Mouse (Mus musculus) embryonic facial prominence, embryonic 10.5 days (tissue): Measurements from ENCODE around the gene Lmbr1. TPM values are rescaled to one million over a fixed set of nuclear protein-coding genes. Genes with fewer than 3 reads are reported as not detected.
"Not testable (repeated sequence)": the region's sequence is repeated elsewhere in the genome, so short reads cannot be mapped to it uniquely, and the experiment has no call there.

ENCODE experiments used
- DNase-seq: peaks from one replicate; pipeline ENCODE4 v3.0.0-alpha.2; 2017; ENCODE audit warnings: low spot score
- H3K27ac ChIP-seq: fragments of 300-500 bp; sonication (generic); replicated peaks from 2 replicates; pipeline ENCODE4 v1.5.1; 2016; ENCODE audit warnings: mild to moderate bottlenecking
- H3K27me3 ChIP-seq: fragments of 300-500 bp; sonication (generic); replicated peaks from 2 replicates; pipeline ENCODE4 v1.6.1; 2016; ENCODE audit warnings: low read depth, mild to moderate bottlenecking; ENCODE audit not compliant: poor library complexity, severe bottlenecking
- H3K36me3 ChIP-seq: fragments of 300-500 bp; sonication (generic); replicated peaks from 2 replicates; pipeline ENCODE4 v1.6.1; 2016; ENCODE audit warnings: mild to moderate bottlenecking, moderate library complexity
- H3K4me1 ChIP-seq: fragments of 300-500 bp; sonication (generic); 2 replicates; pipeline ENCODE4 v1.6.1; 2016
- H3K4me3 ChIP-seq: fragments of 300-500 bp; sonication (generic); 2 replicates; pipeline ENCODE4 v1.5.1; 2016; ENCODE audit warnings: mild to moderate bottlenecking, moderate library complexity
- H3K9me3 ChIP-seq: fragments of 300-500 bp; sonication (generic); 2 replicates; pipeline ENCODE4 v1.6.1; 2016; ENCODE audit warnings: mild to moderate bottlenecking
- WGBS: fragments of 180-500 bp; shearing (Covaris S2); methylation state at CpG from one replicate; pipeline ENCODE4 v1.1.7; 2016; 5-methylcytosine and 5-hydroxymethylcytosine counted together
- polyA plus RNA-seq: library from polyadenylated mRNA; unstranded; fragments of >200 nt; fragmentation: Nextera tagmentation; extraction: Ambion mirVana; gene quantifications from 2 replicates; pipeline ENCODE4 v1.2.1, GENCODE M21; 2016

The Lmbr1 gene
- polyA plus RNA-seq, result 7.0 and 7.7 TPM in 2 replicates

DNA sequence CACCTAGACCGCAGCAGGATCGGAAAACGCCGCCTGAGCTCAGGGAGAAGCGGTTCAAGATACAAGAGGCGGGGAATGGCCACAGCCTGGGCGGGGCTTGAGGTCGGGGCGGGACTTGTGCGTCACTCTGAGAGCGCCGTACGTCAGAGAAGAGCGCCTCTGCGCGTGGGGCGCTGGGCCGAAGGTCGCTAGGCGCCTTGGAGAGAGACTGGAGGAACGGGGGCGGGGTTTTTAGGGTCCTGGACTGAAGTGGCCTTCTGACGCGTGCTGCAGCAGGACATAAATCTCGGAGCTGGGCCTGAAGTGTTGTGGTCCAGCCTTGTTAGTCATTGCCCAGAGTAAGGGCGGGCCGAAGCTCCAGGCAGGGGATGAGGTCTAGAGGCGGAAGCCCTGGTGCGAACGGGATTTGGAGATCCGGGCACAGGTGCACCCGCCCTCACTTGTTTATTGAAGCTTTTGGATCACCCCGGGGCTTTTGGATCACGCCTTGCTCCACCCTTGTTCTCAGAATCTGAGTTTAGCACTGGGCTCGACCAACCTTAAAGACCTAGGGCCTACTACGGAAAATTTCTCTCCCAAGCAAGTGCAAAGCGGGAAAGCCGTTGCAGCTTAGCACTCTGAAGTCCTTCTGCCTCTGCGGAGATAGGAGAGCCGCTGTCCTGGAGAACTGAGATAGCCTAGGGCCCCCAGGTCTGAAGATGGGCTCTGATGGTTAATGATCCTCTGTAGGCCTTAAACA, at the start of gene Lmbr1:
Gene Lmbr1, minus strand, starts transcription at position 93 of the 739 bp plus-strand sequence.
- under 1% methylated on average over 40 of the region's 40 CpGs for WGBS
- Histone ChIP-seq H3K36me3 (no peaks in the 10 kb centered on the region), H3K4me3 (peak within 1 kb of the TSS; percentile 87), H3K27ac (peak within 1 kb of the TSS; percentile 86), H3K27me3 (peaks cover 12% of the 10 kb centered on the region), H3K9me3 (no peaks in the 10 kb centered on the region), H3K4me1 (peaks cover 16% of the 10 kb centered on the region)
- DNase-seq, result peak; percentile 95

DNA sequence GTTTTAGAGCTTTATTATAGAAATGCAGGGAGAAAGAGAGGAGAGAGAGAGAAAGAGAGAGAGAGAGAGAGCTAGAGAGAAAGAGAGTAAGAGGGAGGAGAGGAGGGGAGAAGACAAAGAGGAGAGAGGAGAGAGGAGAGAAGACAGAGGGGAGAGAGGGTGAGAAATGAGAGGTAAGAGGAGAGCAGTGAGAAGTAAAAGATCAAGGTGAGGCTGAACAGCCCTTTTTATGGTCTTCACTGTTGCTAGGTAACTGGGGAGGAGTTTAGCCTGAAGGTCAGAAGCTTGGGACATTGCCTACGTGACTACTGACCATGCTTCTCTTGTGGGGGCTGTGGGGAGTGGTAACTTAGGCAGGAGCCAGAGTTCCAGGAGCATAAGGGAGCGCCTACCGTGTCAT, 45.1 kb upstream of the Lmbr1 start:
- not testable (repeated sequence) for H3K4me1 ChIP-seq, H3K4me3 ChIP-seq, H3K36me3 ChIP-seq, H3K9me3 ChIP-seq, DNase-seq, H3K27ac ChIP-seq, H3K27me3 ChIP-seq
- WGBS, result 77% methylated on average over 3 of the region's 3 CpGs

DNA sequence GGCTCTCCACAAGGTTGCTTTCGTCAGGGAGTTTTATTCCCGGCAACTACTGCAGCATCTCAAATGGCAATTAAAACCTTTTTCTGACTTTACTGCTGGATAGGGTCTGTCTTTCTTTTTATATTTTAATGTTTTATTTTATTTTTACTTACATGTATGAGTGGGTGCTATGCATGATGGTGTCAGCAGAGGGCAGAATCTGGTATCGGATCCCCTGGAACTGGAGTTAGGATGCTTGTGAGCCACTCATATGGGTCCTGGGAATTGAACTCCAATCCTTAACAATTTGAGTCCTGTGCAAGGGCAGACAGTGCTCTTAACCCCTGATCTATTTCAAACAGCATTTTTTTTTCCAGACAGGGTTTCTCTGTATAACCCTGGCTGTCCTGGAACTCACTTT, 34.9 kb upstream of the Lmbr1 start:
- Histone ChIP-seq H3K27ac (no peak overlapping the region), H3K9me3 (no peaks in the 10 kb centered on the region)
- no peak for DNase-seq

DNA sequence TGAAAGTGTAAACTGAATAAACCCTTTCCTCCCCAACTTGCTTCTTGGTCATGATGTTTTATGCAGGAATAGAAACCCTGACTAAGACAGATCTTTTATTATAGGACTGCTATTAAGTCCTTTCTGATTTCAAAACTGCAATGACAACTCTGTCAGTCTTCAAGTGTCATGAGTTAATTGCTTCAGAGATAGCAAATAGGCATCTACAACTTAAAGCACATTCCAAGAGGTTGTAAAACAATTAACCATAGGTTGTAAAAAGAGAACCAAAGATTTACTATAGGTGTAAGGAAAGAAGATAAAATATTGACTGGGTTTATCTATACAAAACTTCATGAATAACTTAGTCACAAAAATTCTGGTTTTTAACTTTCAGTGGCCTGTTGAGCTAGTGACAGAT, 32.7 kb upstream of the Lmbr1 start:
- H3K27ac ChIP-seq, result no peak overlapping the region
- no peak for DNase-seq
- H3K4me1 ChIP-seq, result no peaks in the 10 kb centered on the region
- H3K4me3 ChIP-seq, result no peak overlapping the region
- H3K36me3 ChIP-seq, result no peaks in the 10 kb centered on the region
- no peaks in the 10 kb centered on the region for H3K9me3 ChIP-seq
- no peaks in the 10 kb centered on the region for H3K27me3 ChIP-seq

More for the DNA sequence above, 34.9 kb upstream of the Lmbr1 start:
- H3K27me3 ChIP-seq, result no peaks in the 10 kb centered on the region
- no peak overlapping the region for H3K4me3 ChIP-seq
- 80% methylated on average over 3 of the region's 3 CpGs for WGBS
- H3K4me1 ChIP-seq, result no peaks in the 10 kb centered on the region
- H3K36me3 ChIP-seq, result no peaks in the 10 kb centered on the region

DNA sequence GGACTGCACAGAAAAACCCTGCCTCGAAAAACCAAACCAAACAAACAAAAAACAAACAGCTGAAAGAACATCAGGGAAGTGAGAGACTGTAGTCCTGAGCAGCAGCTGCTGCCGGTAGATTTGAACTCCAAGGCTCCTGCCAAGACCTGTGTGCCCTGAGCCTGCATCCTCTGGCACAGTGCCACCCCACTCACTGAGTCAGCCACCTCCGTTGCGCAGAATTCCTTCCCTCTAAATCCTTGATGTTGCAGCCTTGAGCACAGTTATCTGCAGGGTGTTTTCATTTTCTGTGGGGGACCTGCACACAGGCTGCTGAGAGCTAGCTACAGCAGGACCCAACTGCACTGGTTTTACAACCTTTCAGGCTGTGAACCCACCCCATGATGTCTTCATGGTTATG, 20.2 kb upstream of the Lmbr1 start:
- WGBS, result 74% methylated on average over 4 of the region's 4 CpGs
- 0 out of 2 replicates have a peak, but pooled peaks cover 2% of the 10 kb centered on the region for H3K9me3 ChIP-seq
- no peaks in the 10 kb centered on the region for H3K36me3 ChIP-seq
- no peak for DNase-seq
- H3K4me3 ChIP-seq, result no peak overlapping the region
- no peaks in the 10 kb centered on the region for H3K4me1 ChIP-seq
- H3K27ac ChIP-seq, result no peak overlapping the region
- H3K27me3 ChIP-seq, result no peaks in the 10 kb centered on the region

DNA sequence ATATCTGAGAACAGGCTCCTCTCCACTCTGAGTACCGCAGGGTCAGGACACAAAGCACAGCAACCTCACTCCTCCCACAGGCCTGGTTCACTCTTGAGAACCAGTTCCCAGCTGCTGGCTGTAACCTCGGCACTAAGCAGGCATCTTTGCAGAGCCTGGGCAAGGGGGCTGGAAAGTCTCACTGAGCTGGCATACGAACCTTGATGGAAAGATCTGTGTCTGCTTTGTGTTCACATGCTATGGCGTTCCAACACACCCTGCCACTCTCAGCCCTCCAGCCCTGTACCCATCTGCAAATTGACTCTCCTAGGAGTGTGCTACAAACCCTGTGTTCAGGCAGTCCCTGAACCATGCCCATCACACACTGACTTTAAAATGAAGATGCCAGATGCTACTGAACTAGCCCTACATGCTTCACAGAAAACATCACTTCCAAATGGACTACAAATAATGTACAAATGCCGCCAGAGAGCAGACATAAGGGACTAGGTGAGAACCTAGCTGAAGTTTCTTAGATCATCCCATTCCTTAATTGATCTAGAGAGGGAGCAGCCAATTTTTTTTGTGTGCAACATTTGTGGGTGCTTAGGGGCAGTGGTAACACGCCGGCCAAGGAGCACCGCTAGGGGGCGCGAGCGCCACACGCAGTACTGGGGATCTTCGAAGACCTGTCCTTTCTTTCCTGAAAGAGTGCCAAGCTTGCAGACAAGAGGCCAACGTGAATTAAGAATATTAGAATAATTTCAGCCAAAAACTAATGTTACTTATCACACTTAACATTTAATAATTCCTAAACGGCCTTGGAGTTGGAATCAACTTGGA, 11.0 kb upstream of the Lmbr1 start:
- WGBS, result 23% methylated on average over 15 of the region's 15 CpGs
- H3K4me1 ChIP-seq, result peaks cover 8% of the 10 kb centered on the region; the same call in 1 of the 2 replicates
- no peaks in the 10 kb centered on the region for H3K9me3 ChIP-seq

DNA sequence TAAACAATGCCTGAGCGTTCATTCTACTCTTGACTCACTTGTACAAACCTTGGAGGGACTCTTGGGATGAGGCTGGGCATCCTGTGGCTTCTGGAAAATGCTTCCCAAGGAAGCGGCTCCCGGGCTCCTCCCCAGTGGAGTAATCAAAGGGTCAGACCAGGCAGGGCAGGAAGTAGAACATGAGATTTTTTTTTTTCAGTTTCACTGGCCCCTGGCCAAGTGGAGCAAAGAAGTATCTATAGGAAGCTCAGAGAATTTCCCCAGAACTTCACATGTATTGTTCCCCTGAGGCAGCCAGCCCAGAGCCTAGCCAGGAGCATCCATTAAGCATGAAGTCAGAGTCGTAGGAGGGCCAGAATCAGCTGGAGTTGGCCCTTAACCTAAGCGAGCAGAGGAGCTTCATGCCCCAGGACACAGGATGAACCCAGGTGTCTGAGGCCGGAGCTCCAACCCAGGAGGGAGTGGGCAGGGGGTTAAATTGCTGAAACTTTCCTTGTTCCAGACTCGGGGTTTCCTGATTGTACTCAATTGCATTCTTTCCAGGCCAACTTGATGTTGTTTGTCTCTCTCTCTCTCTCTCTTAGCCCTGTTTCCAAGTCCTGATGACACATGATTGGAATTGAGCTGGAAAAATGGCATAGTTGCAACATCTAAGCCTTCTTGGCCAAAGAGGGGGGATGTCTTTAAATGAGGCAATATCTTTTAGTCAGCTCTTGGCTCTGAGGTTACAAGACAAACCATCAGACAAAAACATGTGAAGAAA, 10.2 kb upstream of the Lmbr1 start:
- Histone ChIP-seq H3K4me3 (no peak overlapping the region), H3K27ac (no peak overlapping the region), H3K9me3 (no peaks in the 10 kb centered on the region), H3K4me1 (peaks cover 8% of the 10 kb centered on the region; the same call in 1 of the 2 replicates), H3K36me3 (no peaks in the 10 kb centered on the region), H3K27me3 (no peaks in the 10 kb centered on the region; the same call in 1 of the 2 replicates)
- WGBS, result 50% methylated on average over 7 of the region's 7 CpGs
- DNase-seq, result no peak

More for the DNA sequence above, 11.0 kb upstream of the Lmbr1 start:
- Histone ChIP-seq H3K27ac (no peak overlapping the region), H3K27me3 (no peaks in the 10 kb centered on the region; the same call in 1 of the 2 replicates), H3K4me3 (no peak overlapping the region), H3K36me3 (no peaks in the 10 kb centered on the region)
- DNase-seq, result peak; percentile 84

DNA sequence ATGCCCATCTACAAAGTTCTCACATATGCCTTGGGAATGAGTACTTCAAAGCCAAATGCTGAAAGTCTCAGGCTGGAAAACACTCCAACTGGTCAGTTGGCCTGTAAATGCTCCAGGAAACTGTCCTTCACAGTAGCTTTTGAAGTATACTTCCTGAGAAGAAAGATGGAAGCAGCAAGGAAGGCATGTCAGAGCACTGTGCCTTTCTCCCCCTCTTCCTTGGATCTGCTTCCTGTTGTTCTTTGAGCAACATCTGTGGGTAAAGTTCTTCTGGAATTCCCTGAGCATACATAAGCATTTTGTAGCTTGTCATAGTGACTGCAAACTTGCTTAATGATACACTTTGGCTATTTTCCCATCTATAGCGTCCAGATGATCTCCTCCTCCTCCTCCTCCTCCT, 9.4 kb upstream of the Lmbr1 start:
- H3K27ac ChIP-seq, result no peak overlapping the region
- WGBS, result 67% methylated on average over 1 of the region's 1 CpGs
- no peak overlapping the region for H3K4me3 ChIP-seq
- no peak for DNase-seq
- no peaks in the 10 kb centered on the region for H3K36me3 ChIP-seq
- H3K9me3 ChIP-seq, result no peaks in the 10 kb centered on the region
- H3K4me1 ChIP-seq, result peaks cover 8% of the 10 kb centered on the region; the same call in 1 of the 2 replicates
- H3K27me3 ChIP-seq, result no peaks in the 10 kb centered on the region; the same call in 1 of the 2 replicates

DNA sequence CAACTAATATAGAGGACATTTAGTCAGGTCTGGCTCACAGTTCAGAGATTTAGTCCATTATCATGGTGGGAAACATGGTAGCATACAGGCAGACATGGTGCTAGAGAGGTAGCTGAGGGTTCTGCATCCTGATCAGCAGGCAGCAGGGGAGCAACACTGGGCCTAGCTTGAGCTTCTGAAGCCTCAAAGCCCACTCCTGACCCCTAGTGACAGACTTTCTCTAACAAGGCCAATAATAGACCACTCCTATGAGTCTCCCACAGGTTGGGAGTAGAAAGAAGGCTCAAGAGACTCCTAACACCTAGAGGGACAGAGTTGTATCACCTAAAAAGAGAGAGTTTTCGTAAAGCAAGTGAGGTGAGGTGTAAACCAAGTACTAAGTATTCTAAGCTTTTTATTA, 4.6 kb upstream of the Lmbr1 start:
- H3K9me3 ChIP-seq, result no peaks in the 10 kb centered on the region
- no peak for DNase-seq
- H3K27ac ChIP-seq, result no peak overlapping the region
- H3K36me3 ChIP-seq, result no peaks in the 10 kb centered on the region
- H3K27me3 ChIP-seq, result 0 out of 2 replicates have a peak, but pooled peaks cover under 1% of the 10 kb centered on the region
- peaks cover 8% of the 10 kb centered on the region for H3K4me1 ChIP-seq
- H3K4me3 ChIP-seq, result no peak overlapping the region
- WGBS, result 70% methylated on average over 1 of the region's 1 CpGs

DNA sequence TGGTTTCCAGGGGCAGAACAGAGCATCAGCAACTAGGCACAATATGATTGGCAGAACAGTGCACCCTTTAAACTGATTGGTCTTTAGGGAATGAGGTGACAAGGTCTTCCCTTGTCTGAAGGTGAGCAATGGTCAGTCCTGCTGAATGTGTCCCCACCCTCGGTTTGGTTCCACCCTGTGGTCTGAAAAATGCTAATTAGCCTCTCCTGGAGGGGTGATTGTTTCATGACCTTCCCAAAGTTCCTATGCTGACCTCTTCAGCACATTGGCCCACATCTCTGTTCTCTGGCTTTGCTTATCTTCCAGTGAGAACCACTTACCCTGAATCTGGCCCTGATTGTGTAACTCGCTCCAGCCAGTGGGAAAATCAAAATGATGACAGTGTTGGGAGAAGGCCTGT, 1.9 kb upstream of the Lmbr1 start:
- H3K36me3 ChIP-seq, result no peaks in the 10 kb centered on the region
- H3K27ac ChIP-seq, result no peak overlapping the region
- WGBS, result 69% methylated on average over 2 of the region's 2 CpGs
- peaks cover 16% of the 10 kb centered on the region for H3K4me1 ChIP-seq
- no peaks in the 10 kb centered on the region for H3K9me3 ChIP-seq
- DNase-seq, result no peak
- H3K27me3 ChIP-seq, result peaks cover 12% of the 10 kb centered on the region
- H3K4me3 ChIP-seq, result no peak overlapping the region

DNA sequence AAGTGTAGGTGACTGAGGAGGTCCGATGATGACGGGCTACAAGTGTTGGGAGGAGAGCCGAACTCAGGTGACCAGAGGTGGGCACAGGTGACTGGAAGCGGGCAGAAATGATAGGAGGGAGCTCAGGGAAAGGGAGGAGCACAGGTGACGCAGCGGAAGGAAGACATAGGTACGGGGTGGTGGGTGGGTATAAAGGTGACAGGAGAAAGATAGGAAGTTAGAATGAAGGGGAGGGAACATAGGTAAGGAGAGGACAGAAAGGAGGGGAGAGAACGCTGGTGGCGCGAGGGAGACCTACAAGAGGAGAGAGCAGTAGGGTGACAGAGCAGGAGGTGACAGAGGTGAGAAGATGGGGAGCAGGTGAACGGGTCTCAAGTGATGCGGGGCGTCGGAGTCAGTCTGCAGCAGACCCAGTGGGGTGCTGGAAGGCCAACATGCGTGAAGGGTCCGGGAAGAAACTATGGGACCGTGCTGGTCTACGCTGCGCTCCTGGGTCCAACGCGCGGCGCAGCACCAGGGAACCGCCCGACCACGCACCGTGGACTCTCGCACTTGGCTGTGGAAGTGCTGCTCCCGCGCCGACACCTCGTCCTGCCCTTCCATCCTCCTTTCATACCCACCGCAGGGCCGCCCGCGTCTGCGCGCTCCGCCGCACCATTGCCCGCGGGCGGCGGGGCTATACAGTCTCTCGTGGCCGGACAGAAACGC, 446 bp downstream of the Lmbr1 start:
- DNase-seq, result no peak
- no peaks in the 10 kb centered on the region for H3K36me3 ChIP-seq
- WGBS, result under 1% methylated on average over 47 of the region's 47 CpGs
- peak overlapping the region; percentile 87 for H3K4me3 ChIP-seq
- peak overlapping the region; percentile 86 for H3K27ac ChIP-seq
- H3K27me3 ChIP-seq, result peaks cover 12% of the 10 kb centered on the region
- H3K9me3 ChIP-seq, result no peaks in the 10 kb centered on the region
- peaks cover 16% of the 10 kb centered on the region for H3K4me1 ChIP-seq

DNA sequence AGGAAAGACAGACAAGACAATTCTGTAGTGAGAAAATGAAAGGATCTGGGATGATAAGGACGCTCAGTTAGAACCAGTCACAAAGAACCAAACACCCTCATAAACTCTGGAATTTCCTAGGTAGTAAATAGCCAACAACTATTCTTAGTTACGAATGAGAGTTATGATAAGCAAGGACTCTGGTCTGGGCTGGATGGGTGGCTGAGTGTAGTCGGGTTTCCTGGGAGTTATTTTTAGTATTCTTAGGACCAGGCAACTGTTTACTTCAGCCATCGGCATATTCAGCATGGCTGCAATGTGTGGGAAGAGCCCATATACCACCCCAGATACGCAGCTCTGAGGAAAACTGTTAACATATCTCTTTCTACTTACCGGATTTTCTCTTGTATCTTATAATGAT, 14.7 kb downstream of the Lmbr1 start:
- peaks cover 4% of the 10 kb centered on the region; the same call in 1 of the 2 replicates for H3K9me3 ChIP-seq
- WGBS, result 89% methylated on average over 6 of the region's 6 CpGs
- no peaks in the 10 kb centered on the region for H3K4me1 ChIP-seq
- DNase-seq, result no peak
- H3K27ac ChIP-seq, result no peak overlapping the region
- H3K4me3 ChIP-seq, result no peak overlapping the region
- H3K27me3 ChIP-seq, result no peaks in the 10 kb centered on the region
- peaks cover 33% of the 10 kb centered on the region for H3K36me3 ChIP-seq
